Mouse (Mus musculus) 3T3-L1 (cell line): Measurements from ENCODE around the gene Gm20481.
"Not testable (repeated sequence)": the region's sequence is repeated elsewhere in the genome, so short reads cannot be mapped to it uniquely, and the experiment has no call there.

Experiments used
- DNase-seq: peaks from one replicate; pipeline ENCODE4 v3.0.0-alpha.2; 2015; ENCODE audit warnings: low read depth, low spot score

The Gm20481 gene

GRCm38 (mm10) chr17:34969822-34970221 lies at the start of gene Gm20481:
TSS of gene Gm20481 (plus strand) at chr17:34969912.
- not testable (repeated sequence) for DNase-seq

DNA sequence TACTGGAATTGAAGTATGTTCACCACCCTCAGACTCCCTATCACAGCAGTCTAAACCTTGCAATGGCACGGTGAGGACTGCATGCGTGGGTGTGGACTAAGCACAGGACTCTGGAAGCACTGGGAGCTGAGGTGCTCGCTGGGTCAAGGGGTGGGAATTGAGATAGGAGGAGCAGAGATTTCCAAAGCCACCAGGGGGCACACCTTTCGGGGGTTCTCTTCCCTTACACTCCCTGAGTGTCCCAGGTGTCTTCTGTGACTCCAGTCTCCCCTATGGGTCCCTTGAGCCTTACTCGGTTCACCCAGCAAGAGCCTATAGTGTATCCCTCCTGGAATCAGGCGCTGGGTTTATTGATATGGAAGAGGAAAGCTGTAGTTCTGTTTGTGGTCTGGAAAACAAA lies 46.8 kb upstream of the Gm20481 start:
- peak; percentile 48 for DNase-seq

DNA sequence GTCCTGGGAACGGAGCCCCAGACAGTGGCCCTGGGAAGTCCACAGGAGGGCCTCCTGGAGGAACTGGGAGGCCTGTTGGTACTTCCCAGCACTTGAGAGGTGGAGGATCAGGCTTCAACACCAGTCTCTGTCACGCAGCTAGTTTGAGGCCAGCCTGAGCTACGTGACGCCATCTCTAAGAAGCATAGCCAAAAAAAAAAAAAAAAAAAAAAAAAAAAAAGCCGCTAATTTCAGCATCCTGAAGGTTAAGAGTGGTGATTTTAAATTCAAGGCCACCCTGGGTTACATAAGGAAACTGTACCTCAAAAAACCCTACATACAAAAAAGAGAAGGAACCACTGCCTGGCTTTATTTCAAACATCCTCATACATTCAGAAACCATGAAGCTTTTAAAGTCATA lies 45.5 kb upstream of the Gm20481 start:
- DNase-seq: no peak

GRCm38 (mm10) chr17:34927306-34928019 lies 42.2 kb upstream of the Gm20481 start:
- DNase-seq: no peak

- no peak for DNase-seq
Observed at GRCm38 (mm10) chr17:34928841-34929240, 40.9 kb upstream of the Gm20481 start.

- peak; percentile 100 for DNase-seq
Observed at GRCm38 (mm10) chr17:34931061-34931734, 38.5 kb upstream of the Gm20481 start, which contains the start of gene Neu1. TSS of gene Neu1 (plus strand) at chr17:34931253.

DNA sequence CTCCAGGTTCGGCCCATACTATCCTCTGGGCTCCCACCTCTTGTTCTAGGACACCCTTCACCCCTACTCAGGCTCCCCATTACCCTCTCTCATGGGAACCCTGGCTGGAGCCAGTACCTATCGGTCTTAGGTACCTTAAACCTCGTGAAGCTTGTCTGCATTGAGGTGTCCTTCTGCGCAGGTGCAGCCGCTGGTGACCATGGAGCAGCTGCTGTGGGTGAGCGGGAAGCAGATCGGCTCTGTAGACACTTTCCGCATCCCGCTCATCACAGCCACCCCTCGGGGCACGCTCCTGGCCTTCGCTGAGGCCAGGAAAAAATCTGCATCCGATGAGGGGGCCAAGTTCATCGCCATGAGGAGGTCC lies 38.0 kb upstream of the Gm20481 start:
- no peak for DNase-seq

GRCm38 (mm10) chr17:34932287-34932686 lies 37.4 kb upstream of the Gm20481 start:
- DNase-seq: no peak

DNA sequence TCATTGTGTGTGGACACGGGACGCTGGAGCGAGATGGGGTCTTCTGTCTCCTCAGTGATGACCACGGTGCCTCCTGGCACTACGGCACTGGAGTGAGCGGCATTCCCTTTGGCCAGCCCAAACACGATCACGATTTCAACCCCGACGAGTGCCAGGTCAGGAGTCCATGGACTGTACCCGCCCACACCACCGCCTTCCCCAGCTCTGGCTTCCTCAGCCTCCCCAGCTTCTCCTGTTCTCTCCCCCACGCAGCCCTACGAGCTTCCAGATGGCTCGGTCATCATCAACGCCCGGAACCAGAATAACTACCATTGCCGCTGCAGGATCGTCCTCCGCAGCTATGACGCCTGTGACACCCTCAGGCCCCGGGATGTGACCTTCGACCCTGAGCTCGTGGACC lies 35.7 kb upstream of the Gm20481 start:
- DNase-seq: no peak

GRCm38 (mm10) chr17:34934830-34935229 lies 34.9 kb upstream of the Gm20481 start:
- no peak for DNase-seq

GRCm38 (mm10) chr17:34937960-34938505 lies 31.7 kb upstream of the Gm20481 start:
- no peak for DNase-seq

DNA sequence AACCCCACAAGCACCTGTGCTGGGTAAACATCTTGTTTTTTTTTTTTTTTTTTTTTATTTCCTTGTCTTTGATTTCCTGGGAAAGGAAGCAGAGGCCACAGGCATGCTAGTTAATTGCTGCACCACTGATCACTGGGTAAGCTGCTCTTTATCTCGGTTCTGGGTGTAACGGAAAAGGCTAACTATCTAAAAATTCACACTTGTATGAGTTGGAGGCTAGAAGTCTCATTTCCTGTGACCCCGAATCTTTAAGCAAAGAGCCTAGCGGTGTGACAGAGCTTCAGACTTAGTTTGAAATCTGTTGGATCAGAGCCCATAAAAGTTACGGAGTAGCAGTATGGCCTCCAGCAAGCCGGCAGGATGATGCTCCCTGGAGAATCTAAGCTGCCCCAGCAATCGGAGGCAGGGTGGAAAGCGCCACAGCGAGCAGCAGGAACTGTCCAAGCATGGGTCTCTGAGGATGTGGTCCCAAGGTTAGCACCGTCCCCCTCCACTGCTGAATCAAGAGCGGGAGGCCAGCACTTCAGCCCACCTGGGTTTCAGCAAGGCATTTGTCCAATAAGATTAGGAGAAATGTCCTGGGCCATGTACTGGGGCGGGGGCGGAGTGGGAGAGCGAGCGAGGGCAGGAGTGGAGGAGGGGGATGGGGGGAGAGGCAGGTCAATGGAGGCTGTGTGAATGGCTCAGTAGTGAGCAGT lies 28.2 kb upstream of the Gm20481 start:
- DNase-seq: no peak

DNA sequence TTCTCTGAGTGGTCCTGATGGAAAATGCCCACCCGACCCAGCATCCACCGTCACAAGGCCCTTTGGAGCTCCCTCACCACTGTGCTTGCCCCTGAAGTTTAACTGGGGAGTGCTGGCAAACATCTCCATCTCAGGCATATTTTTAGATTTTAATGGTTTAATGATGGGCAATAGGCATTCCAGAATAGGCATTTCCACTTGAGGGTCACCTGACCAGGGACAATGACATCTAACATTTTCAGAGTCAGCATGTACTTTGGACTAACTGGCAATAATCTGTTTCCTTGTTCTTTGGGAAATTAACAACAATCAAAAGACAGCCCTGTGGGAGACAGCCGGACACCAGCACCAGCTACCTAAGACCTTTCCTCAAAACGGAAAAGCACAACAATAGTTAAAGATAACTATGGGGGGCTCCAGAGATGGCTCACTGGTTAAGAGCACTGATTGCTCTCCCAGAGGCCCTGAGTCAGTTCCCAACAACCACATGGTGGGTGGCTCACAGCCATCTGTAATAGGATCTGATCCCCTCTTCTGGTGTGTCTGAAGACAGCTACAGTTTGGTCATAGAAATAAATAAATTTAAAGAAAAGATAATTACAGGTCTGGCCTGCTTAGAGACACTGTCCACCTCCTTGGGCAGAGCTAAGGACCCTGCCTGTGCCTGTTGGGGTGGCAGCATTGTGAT lies 26.4 kb upstream of the Gm20481 start:
- DNase-seq: peak; percentile 58

GRCm38 (mm10) chr17:34944362-34944761 lies 25.4 kb upstream of the Gm20481 start:
- DNase-seq: peak; percentile 66

DNA sequence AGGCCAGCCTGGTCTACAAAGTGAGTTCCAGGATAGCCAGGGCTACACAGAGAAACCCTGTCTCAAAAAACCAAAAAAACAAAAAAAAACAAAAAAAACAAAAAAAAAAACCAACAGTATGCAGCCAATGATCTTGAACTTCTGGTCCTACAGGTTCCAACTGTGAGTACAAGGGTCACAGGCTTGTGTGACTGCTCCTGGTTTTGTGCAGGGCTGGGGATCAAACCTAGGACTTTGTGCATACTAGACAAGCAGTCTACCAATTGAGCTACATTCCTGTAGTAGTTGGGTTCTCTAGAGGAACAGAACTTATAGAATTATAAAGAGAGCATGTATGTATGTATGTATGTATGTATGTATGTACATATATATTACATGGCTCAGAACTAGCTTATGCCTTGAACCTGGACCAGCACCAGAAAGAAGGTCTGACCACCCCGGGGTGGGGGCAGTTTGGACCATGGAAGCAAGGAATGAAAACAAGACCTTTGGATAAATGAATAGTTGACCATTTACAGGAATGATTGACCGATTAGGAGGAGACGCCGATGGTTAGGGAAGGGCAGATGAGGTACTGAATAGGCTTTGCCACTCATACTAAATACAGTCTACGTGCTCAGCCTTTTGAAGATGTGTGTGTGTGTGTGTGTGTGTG lies 23.1 kb upstream of the Gm20481 start:
- no peak for DNase-seq

GRCm38 (mm10) chr17:34947606-34948005 lies 22.1 kb upstream of the Gm20481 start:
- peak; percentile 67 for DNase-seq

DNA sequence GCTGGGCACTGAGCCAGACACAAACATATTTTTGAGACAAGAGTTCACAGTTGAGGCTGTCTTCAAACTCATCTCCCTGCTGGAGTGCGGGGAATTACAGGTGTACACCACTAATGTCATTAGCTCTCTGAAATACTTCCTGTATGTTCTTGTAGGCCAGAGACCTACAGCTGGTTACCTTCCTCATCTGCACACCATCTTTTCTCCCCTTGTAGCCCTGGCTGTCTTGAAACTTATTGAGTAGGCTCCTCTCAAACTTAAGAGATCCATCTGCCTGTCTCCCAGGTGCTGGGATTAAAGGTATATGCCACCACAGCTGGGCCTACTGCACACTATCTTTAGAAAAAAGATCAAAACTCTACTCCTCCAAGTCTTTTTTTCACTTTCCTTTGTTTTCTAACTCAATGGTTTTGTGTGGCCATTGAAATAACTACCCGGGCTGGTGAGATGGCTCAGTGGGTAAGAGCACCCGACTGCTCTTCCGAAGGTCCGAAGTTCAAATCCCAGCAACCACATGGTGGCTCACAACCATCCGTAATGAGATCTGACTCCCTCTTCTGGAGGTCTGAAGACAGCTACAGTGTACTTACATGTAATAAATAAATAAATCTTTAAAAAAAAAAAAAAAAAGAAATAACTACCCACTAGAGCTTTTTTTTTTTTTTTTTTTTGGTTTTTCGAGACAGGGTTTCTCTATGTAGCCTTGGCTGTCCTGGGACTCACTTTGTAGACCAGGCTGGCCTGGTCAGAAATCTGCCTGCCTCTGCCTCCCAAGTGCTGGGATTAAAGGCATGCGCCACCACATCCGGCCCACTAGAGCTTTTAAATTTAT lies 20.8 kb upstream of the Gm20481 start:
- DNase-seq: peak; percentile 30

DNA sequence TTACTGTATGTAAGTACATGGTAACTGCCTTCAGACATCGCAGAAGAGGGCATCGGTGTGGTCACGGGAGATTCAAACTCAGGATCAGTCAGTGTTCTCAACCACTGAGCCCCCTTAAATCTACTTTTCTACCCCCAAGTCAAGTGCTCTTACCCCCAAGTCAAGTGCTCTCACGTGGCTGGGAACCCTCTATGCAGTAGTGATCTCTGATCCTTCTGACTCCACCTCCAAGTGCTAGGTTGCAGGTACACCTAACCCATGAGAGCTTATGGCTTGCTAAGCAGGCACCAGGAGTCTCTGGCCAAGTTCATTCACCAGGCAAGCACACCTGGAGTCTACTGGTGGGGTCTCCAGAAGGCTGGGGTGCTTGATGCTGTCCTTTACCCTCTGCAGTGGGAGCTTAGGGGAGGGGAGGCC lies 20.2 kb upstream of the Gm20481 start:
- no peak for DNase-seq

DNA sequence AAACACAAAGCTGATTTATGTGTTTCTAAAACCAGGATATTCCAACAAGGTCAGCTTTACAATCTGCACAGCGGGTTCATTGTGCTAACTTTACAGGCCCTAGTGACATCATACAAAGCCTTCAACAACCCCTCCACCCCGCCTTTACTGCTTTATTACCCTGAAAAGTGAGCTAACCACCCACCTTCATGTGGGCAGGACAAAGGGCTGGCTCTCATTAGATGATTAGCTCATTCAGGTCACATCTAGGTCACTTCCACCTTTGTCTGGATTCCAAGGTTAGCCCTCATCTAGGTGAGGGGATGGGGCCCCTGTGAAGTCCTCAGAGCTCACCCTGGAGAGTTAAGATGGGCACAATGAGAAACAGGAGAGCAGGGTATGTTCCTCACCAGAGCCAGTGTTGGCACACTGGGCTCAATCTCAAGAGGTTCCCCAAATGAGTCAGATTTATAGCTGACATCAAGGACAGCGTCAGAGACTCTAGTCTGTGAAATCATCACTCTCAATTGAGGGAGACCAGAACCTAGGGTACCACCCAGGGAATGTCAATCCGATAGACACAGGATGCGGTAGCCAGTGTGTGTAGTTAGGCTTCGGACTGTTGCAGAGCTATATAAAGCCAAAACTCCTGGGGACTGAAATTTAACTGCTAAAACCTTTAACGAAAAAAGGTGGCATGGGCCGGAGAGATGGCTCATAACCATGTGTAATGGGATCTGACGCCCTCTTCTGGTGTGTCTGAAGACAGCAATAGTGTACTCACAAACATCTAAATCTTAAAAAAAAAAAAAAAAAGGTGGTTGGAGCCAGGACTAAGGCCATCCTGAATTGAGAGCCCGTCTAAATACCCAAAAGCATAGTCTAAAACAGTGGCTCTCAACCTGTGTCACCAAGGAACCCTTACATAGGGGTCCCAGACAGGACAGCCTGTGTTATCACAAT lies 18.9 kb upstream of the Gm20481 start:
- peak; percentile 62 for DNase-seq
